Mouse (Mus musculus) liver, embryonic 15.5 days (tissue): ENCODE data around the gene 1110057P08Rik. TPM values are rescaled to one million over a fixed set of nuclear protein-coding genes. Genes with fewer than 3 reads are reported as not detected.
"Not testable (repeated sequence)": the region's sequence is repeated elsewhere in the genome, so short reads cannot be mapped to it uniquely, and the experiment has no call there.

Experiments used
- ATAC-seq: fragments of 200-750 bp; cut with Nextera tagmentation; 2 replicates; pipeline ENCODE4 v1.8.0; 2017; ENCODE audit warnings: moderate number of reproducible peaks, mild to moderate bottlenecking, moderate library complexity; ENCODE audit not compliant: insufficient read depth
- H3K27ac ChIP-seq: fragments of 300-500 bp; sonication (generic); replicated peaks from 2 replicates; pipeline ENCODE4 v1.5.1; 2015; ENCODE audit warnings: mild to moderate bottlenecking, inconsistent platforms
- H3K27me3 ChIP-seq: fragments of 300-500 bp; sonication (generic); 2 replicates; pipeline ENCODE4 v1.6.1; 2015; ENCODE audit warnings: mild to moderate bottlenecking, inconsistent platforms
- H3K36me3 ChIP-seq: fragments of 300-500 bp; sonication (generic); replicated peaks from 2 replicates; pipeline ENCODE4 v1.6.1; 2015; ENCODE audit warnings: moderate library complexity, mild to moderate bottlenecking, inconsistent platforms
- H3K4me1 ChIP-seq: fragments of 300-500 bp; sonication (generic); replicated peaks from 2 replicates; pipeline ENCODE4 v1.6.1; 2015; ENCODE audit warnings: inconsistent platforms
- H3K4me2 ChIP-seq: fragments of 300-500 bp; sonication (generic); 2 replicates; pipeline ENCODE4 v1.6.1; 2015; ENCODE audit warnings: moderate library complexity, mild to moderate bottlenecking, inconsistent platforms
- H3K4me3 ChIP-seq: fragments of 300-500 bp; sonication (generic); replicated peaks from 2 replicates; pipeline ENCODE4 v1.5.1; 2015; ENCODE audit warnings: mild to moderate bottlenecking, inconsistent platforms
- H3K9ac ChIP-seq: fragments of 300-500 bp; sonication (generic); 2 replicates; pipeline ENCODE4 v1.6.1; 2015; ENCODE audit warnings: moderate library complexity, mild to moderate bottlenecking, inconsistent platforms
- H3K9me3 ChIP-seq: fragments of 300-500 bp; sonication (generic); replicated peaks from 2 replicates; pipeline ENCODE4 v1.6.1; 2016; ENCODE audit warnings: inconsistent platforms
- WGBS: fragments of 180-500 bp; shearing (Covaris S2); methylation state at CpG from one replicate; pipeline ENCODE4 v1.1.7; 2015; ENCODE audit warnings: mixed read lengths; ENCODE audit not compliant: insufficient replicate concordance; 5-methylcytosine and 5-hydroxymethylcytosine counted together
- polyA plus RNA-seq: library from polyadenylated mRNA; unstranded; fragments of >200 nt; fragmentation: Nextera tagmentation; extraction: Ambion mirVana; gene quantifications from 2 replicates; pipeline ENCODE4 v1.2.1, GENCODE M21; 2015

1110057P08Rik gene
- not detected in 2 replicates for polyA plus RNA-seq

GRCm38 (mm10) chr16:89174435-89174834, at the start of gene 1110057P08Rik:
Gene 1110057P08Rik, plus strand, starts transcription at chr16:89174735.
- ATAC-seq: no peak
- H3K36me3 ChIP-seq: no peaks in the 10 kb centered on the region
- no peak within 1 kb of the TSS for H3K27ac ChIP-seq
- no peaks in the 10 kb centered on the region for H3K4me1 ChIP-seq
- H3K4me2 ChIP-seq: no peak within 1 kb of the TSS
- H3K9ac ChIP-seq: no peak within 1 kb of the TSS
- H3K27me3 ChIP-seq: no peaks in the 10 kb centered on the region
- 48% methylated on average over 2 of the region's 2 CpGs for WGBS
- H3K4me3 ChIP-seq: no peak within 1 kb of the TSS
- no peaks in the 10 kb centered on the region for H3K9me3 ChIP-seq

GRCm38 (mm10) chr16:89140551-89140950, 34.0 kb upstream of the 1110057P08Rik start, which contains the start of gene Gm6358:
Gene Gm6358, plus strand, starts transcription at chr16:89140851.
- Histone ChIP-seq H3K27ac (no peak within 1 kb of the TSS), H3K4me3 (no peak within 1 kb of the TSS), H3K4me1 (no peaks in the 10 kb centered on the region), H3K4me2 (no peak within 1 kb of the TSS), H3K27me3 (no peaks in the 10 kb centered on the region), H3K9ac (no peak within 1 kb of the TSS), H3K9me3 (no peaks in the 10 kb centered on the region), H3K36me3 (no peaks in the 10 kb centered on the region)
- ATAC-seq: no peak
- 77% methylated on average over 1 of the region's 1 CpGs for WGBS

- 80% methylated on average over 1 of the region's 1 CpGs for WGBS
- Histone ChIP-seq H3K9ac (no peak within 1 kb of the TSS), H3K4me2 (no peak within 1 kb of the TSS), H3K4me3 (no peak within 1 kb of the TSS), H3K27ac (no peak within 1 kb of the TSS), H3K4me1 (no peaks in the 10 kb centered on the region), H3K9me3 (no peaks in the 10 kb centered on the region), H3K27me3 (no peaks in the 10 kb centered on the region), H3K36me3 (no peaks in the 10 kb centered on the region)
- no peak for ATAC-seq
Measured at GRCm38 (mm10) chr16:89150786-89151185, 23.7 kb upstream of the 1110057P08Rik start, which contains the start of gene Gm10061. Gene Gm10061, plus strand, starts transcription at chr16:89151086.

- WGBS: 72% methylated on average over 4 of the region's 4 CpGs
- no peak within 1 kb of the TSS for H3K4me3 ChIP-seq
- no peak for ATAC-seq
Measured at GRCm38 (mm10) chr16:89157652-89158051, 16.9 kb upstream of the 1110057P08Rik start, which contains the start of gene Gm9789. Gene Gm9789, plus strand, starts transcription at chr16:89157952.

GRCm38 (mm10) chr16:89169190-89169589, 5.3 kb upstream of the 1110057P08Rik start, which contains the start of gene Gm7735:
Gene Gm7735, plus strand, starts transcription at chr16:89169490.
- H3K27me3 ChIP-seq, H3K4me1 ChIP-seq, ATAC-seq, H3K9ac ChIP-seq, H3K27ac ChIP-seq, H3K4me2 ChIP-seq, H3K9me3 ChIP-seq, H3K36me3 ChIP-seq, H3K4me3 ChIP-seq: not testable (repeated sequence)

More at GRCm38 (mm10) chr16:89157652-89158051, 16.9 kb upstream of the 1110057P08Rik start, which contains the start of gene Gm9789:
- H3K9me3 ChIP-seq: 0 out of 2 replicates have a peak, but pooled peaks cover 3% of the 10 kb centered on the region
- H3K27ac ChIP-seq: no peak within 1 kb of the TSS
- H3K4me2 ChIP-seq: no peak within 1 kb of the TSS
- no peaks in the 10 kb centered on the region for H3K27me3 ChIP-seq
- H3K36me3 ChIP-seq: no peaks in the 10 kb centered on the region
- H3K9ac ChIP-seq: no peak within 1 kb of the TSS
- H3K4me1 ChIP-seq: no peaks in the 10 kb centered on the region

- H3K27me3 ChIP-seq: no peaks in the 10 kb centered on the region
- no peaks in the 10 kb centered on the region for H3K4me1 ChIP-seq
- no peaks in the 10 kb centered on the region for H3K9me3 ChIP-seq
- H3K4me3 ChIP-seq: no peak overlapping the region
- H3K4me2 ChIP-seq: no peak overlapping the region
- no peaks in the 10 kb centered on the region for H3K36me3 ChIP-seq
- H3K27ac ChIP-seq: no peak overlapping the region
- WGBS: 51% methylated on average over 4 of the region's 4 CpGs
- no peak for ATAC-seq
- no peak overlapping the region for H3K9ac ChIP-seq
Measured at GRCm38 (mm10) chr16:89188621-89189020, 14.1 kb downstream of the 1110057P08Rik start.

- ATAC-seq: no peak
- Histone ChIP-seq H3K27ac (no peak within 1 kb of the TSS), H3K4me1 (no peaks in the 10 kb centered on the region), H3K4me3 (no peak within 1 kb of the TSS), H3K9ac (no peak within 1 kb of the TSS), H3K4me2 (no peak within 1 kb of the TSS), H3K27me3 (no peaks in the 10 kb centered on the region), H3K9me3 (no peaks in the 10 kb centered on the region), H3K36me3 (no peaks in the 10 kb centered on the region)
- 21% methylated on average over 1 of the region's 1 CpGs for WGBS
Measured at GRCm38 (mm10) chr16:89205561-89205960, 31.0 kb downstream of the 1110057P08Rik start, which contains the start of gene Krtap20-2. Gene Krtap20-2, plus strand, starts transcription at chr16:89205861.

Other genes with a start within 250 kb of the 1110057P08Rik start
- not detected in 2 replicates for gene Krtap19-9b, start 242.5 kb upstream of the 1110057P08Rik start, polyA plus RNA-seq
- gene Krtap16-3, start 211.9 kb upstream of the 1110057P08Rik start, polyA plus RNA-seq: not detected in 2 replicates
- gene Krtap22-2, start 164.0 kb upstream of the 1110057P08Rik start, polyA plus RNA-seq: not detected in 2 replicates
- not detected in 2 replicates for gene Gm10229, start 159.5 kb upstream of the 1110057P08Rik start, polyA plus RNA-seq
- not detected in 2 replicates for gene Krtap6-1, start 143.0 kb upstream of the 1110057P08Rik start, polyA plus RNA-seq
- not detected in 2 replicates for gene Gm10228, start 133.3 kb upstream of the 1110057P08Rik start, polyA plus RNA-seq
- not detected in 2 replicates for gene Krtap6-5, start 126.9 kb upstream of the 1110057P08Rik start, polyA plus RNA-seq
- gene 1110025L11Rik, start 110.7 kb upstream of the 1110057P08Rik start, polyA plus RNA-seq: not detected in 2 replicates
- not detected in 2 replicates for gene Krtap6-3, start 90.7 kb upstream of the 1110057P08Rik start, polyA plus RNA-seq
- not detected in 2 replicates for gene Gm6358, start 33.9 kb upstream of the 1110057P08Rik start, polyA plus RNA-seq
- not detected in 2 replicates for gene Gm10061, start 23.6 kb upstream of the 1110057P08Rik start, polyA plus RNA-seq
- not detected in 2 replicates for gene Gm9789, start 16.8 kb upstream of the 1110057P08Rik start, polyA plus RNA-seq
- gene Gm7735, start 5.2 kb upstream of the 1110057P08Rik start, polyA plus RNA-seq: not detected in 2 replicates
- gene Krtap20-2, start 31.1 kb downstream of the 1110057P08Rik start, polyA plus RNA-seq: not detected in 2 replicates
- gene Krtap21-1, start 229.1 kb downstream of the 1110057P08Rik start, polyA plus RNA-seq: not detected in 2 replicates
- not detected in 2 replicates for gene Krtap6-2, start 245.4 kb downstream of the 1110057P08Rik start, polyA plus RNA-seq